Mouse (Mus musculus) forebrain, postnatal 0 days (tissue): ENCODE measurements at regions not wholly inside any gene's neighbourhood (a gene's known extent, or its start where the extent isn't known, plus 50 kb on each side); places are given as distances from the start of the nearest gene placed in this dataset.

ENCODE experiments used
- ATAC-seq: fragments of 200-750 bp; cut with Nextera tagmentation; 2 replicates; pipeline ENCODE4 v1.8.0; 2017; ENCODE audit warnings: mild to moderate bottlenecking, moderate library complexity
- DNase-seq: peaks from one replicate; pipeline ENCODE4 v3.0.0-alpha.2; 2015
- H3K27ac ChIP-seq: fragments of 300-500 bp; sonication (generic); 2 replicates; pipeline ENCODE4 v1.5.1; 2014; ENCODE audit warnings: low read depth, mild to moderate bottlenecking, antibody characterized with exemption, low read length, moderate library complexity, mixed read lengths
- H3K27me3 ChIP-seq: fragments of 300-500 bp; sonication (generic); 2 replicates; pipeline ENCODE4 v1.6.1; 2014; ENCODE audit warnings: mild to moderate bottlenecking, low read length, mixed read lengths; ENCODE audit not compliant: insufficient read depth
- H3K36me3 ChIP-seq: fragments of 300-500 bp; sonication (generic); 2 replicates; pipeline ENCODE4 v1.6.1; 2014; ENCODE audit warnings: mild to moderate bottlenecking, moderate library complexity; ENCODE audit not compliant: insufficient read depth
- H3K4me1 ChIP-seq: fragments of 300-500 bp; sonication (generic); 2 replicates; pipeline ENCODE4 v1.6.1; 2014; ENCODE audit warnings: antibody characterized with exemption; ENCODE audit not compliant: insufficient read depth
- H3K4me2 ChIP-seq: fragments of 300-500 bp; sonication (generic); 2 replicates; pipeline ENCODE4 v1.6.1; 2014; ENCODE audit warnings: low read depth, mild to moderate bottlenecking, moderate library complexity
- H3K4me3 ChIP-seq: fragments of 300-500 bp; sonication (generic); 2 replicates; pipeline ENCODE4 v1.5.1; 2014; ENCODE audit warnings: low read depth, low read length, mixed read lengths
- H3K9ac ChIP-seq: fragments of 300-500 bp; sonication (generic); 2 replicates; pipeline ENCODE4 v1.6.1; 2014; ENCODE audit warnings: mild to moderate bottlenecking
- H3K9me3 ChIP-seq: fragments of 300-500 bp; sonication (generic); 2 replicates; pipeline ENCODE4 v1.6.1; 2016; ENCODE audit warnings: low read length
- CTCF ChIP-seq: sonication (generic); IDR thresholded peaks from 2 replicates; pipeline ENCODE4 v1.5.1; 2016; ENCODE audit warnings: antibody characterized with exemption, control low read depth, low read depth
- WGBS: fragments of 180-500 bp; shearing (Covaris S2); extraction: QIAGEN DNeasy Blood & Tissue Kit; methylation state at CpG from one replicate; pipeline ENCODE4 v1.1.7; 2014; 5-methylcytosine and 5-hydroxymethylcytosine counted together

- Histone ChIP-seq H3K4me3 (no peak overlapping the region), H3K4me2 (no peak overlapping the region), H3K9ac (no peak overlapping the region), H3K27ac (no peak overlapping the region), H3K36me3 (no peaks in the 10 kb centered on the region), H3K27me3 (no peaks in the 10 kb centered on the region), H3K9me3 (no peaks in the 10 kb centered on the region), H3K4me1 (no peaks in the 10 kb centered on the region)
- no peak for ATAC-seq
- WGBS, result 39% methylated on average over 5 of the region's 5 CpGs
- TF ChIP-seq CTCF, result no peak
- no peak for DNase-seq
These were observed 51.8 kb upstream of the Wdr72 start for GRCm38 (mm10) chr9:74058269-74058871.
